In the genomic region with DNA sequence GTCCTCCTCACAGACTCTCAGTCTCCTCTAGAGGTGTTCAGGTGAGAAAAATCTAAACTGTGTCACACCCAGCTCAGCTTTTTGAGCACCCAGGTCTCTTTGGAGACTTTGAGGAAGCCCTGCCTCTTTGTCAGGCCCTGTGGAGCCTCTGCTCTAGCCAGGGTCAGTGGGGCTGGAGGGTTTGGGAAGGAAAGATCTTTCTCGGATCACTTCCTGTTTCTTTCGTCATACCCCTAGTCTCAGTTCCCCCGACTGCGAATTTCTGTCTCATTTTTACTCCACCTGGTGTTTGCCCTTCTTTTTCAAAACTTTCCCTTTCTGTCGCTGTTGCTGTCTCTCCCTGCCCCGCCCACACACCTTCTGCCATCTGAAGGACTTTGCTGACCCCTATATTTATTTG, we compare ENCODE assay signal across 9 mouse cellular contexts. TPM values are rescaled to one million over a fixed set of nuclear protein-coding genes. Genes with fewer than 3 reads are reported as not detected.
A peak's percentile ranks its signal among the peaks of the same experiment; 100 is the strongest.
DNase-seq lines count a peak whose midpoint lies in the region; ATAC-seq and TF ChIP-seq lines count a peak whose summit lies in the region.
"Had no signal": no experiment of that assay in that cellular context is flagged by ENCODE, and none has a peak within 500 bp of the region (broad histone marks: within the 10 kb centered on the region; RNA-seq: fewer than 3 reads in every experiment).

No protein-coding gene starts in this region.

- H3K36me3 ChIP-seq in heart, embryonic 14.5 days (ENCODE audit: control insufficient read depth, insufficient read depth, low read length), result peaks cover 63% of the 10 kb centered on the region
- H3K36me3 ChIP-seq in midbrain, embryonic 15.5 days (replicated peaks), result peaks cover 43% of the 10 kb centered on the region
- H3K36me3 ChIP-seq in midbrain, embryonic 10.5 days, result peaks cover 71% of the 10 kb centered on the region
- peaks cover 50% of the 10 kb centered on the region for H3K36me3 ChIP-seq in hindbrain, postnatal 0 days (ENCODE audit: insufficient read depth, low read length)

- H3K4me3 ChIP-seq in heart, embryonic 14.5 days (ENCODE audit: control insufficient read depth in 1 of 2, insufficient read depth in 1 of 2, low read depth in 1 of 2, low read length in 2 of 2), result no peak overlapping the region
- no peak overlapping the region for H3K4me3 ChIP-seq in midbrain, embryonic 15.5 days
- no peak overlapping the region for H3K4me3 ChIP-seq in midbrain, embryonic 10.5 days
- no peak overlapping the region for H3K4me3 ChIP-seq in hindbrain, postnatal 0 days (ENCODE audit: low read length)

- intact Hi-C loops in heart, postnatal 10 days (cut with DNase I), result loop anchor here (5.0 kb wide), 1 partner anchor 128 kb away; the partner anchor contains the start of gene Uqcrc1
- intact Hi-C loops in left cerebral cortex, postnatal 36 days (cut with DNase I), result no loop called here

- peaks cover 16 to 42% of the 10 kb centered on the region in 2 experiments for H3K4me1 ChIP-seq in heart, embryonic 14.5 days (ENCODE audit: control insufficient read depth in 2 of 2, insufficient read depth in 2 of 2, low read length in 2 of 2)
- peaks cover 18% of the 10 kb centered on the region for H3K4me1 ChIP-seq in midbrain, embryonic 15.5 days
- peaks cover 17% of the 10 kb centered on the region for H3K4me1 ChIP-seq in midbrain, embryonic 10.5 days
- H3K4me1 ChIP-seq in hindbrain, postnatal 0 days (ENCODE audit: insufficient read depth, low read length), result peaks cover 12% of the 10 kb centered on the region

- H3K27ac ChIP-seq in heart, embryonic 14.5 days (replicated peaks in 1 of 2; ENCODE audit: control insufficient read depth in 1 of 2, insufficient read depth in 1 of 2, low read depth in 2 of 2, low read length in 2 of 2), result peak overlapping the region; percentile 12 to 14; a peak in 3 of 4 replicates
- no peak overlapping the region for H3K27ac ChIP-seq in midbrain, embryonic 15.5 days
- H3K27ac ChIP-seq in midbrain, embryonic 10.5 days (replicated peaks), result no peak overlapping the region
- no peak overlapping the region for H3K27ac ChIP-seq in hindbrain, postnatal 0 days
- H3K27ac ChIP-seq: neural tube, embryonic 12.5 days had no signal

- no peaks in the 10 kb centered on the region for H3K27me3 ChIP-seq in heart, embryonic 14.5 days (ENCODE audit: control insufficient read depth, insufficient read depth, low read length)
- no peaks in the 10 kb centered on the region for H3K27me3 ChIP-seq in midbrain, embryonic 15.5 days (replicated peaks)
- peaks cover 6% of the 10 kb centered on the region; the same call in 1 of the 2 replicates for H3K27me3 ChIP-seq in midbrain, embryonic 10.5 days (ENCODE audit: low read depth, poor library complexity, severe bottlenecking)
- H3K27me3 ChIP-seq in hindbrain, postnatal 0 days (ENCODE audit: insufficient read depth, low read length), result no peaks in the 10 kb centered on the region
- H3K27me3 ChIP-seq: neural tube, embryonic 12.5 days had no signal

- ATAC-seq in heart, embryonic 14.5 days (ENCODE audit: insufficient number of reproducible peaks, insufficient read depth, low FRiP score, low read depth), result no peak
- ATAC-seq in midbrain, embryonic 15.5 days (replicated peaks), result no peak
- ATAC-seq in hindbrain, postnatal 0 days, result no peak
- ATAC-seq in megakaryocyte-erythroid progenitor cell, adult 5-6 weeks (replicated peaks; ENCODE audit: low FRiP score, low TSS enrichment, poor library complexity, severe bottlenecking), result no peak

- H3K9ac ChIP-seq in heart, embryonic 14.5 days (ENCODE audit: low read length), result no peak overlapping the region
- no peak overlapping the region for H3K9ac ChIP-seq in midbrain, embryonic 15.5 days
- H3K9ac ChIP-seq in hindbrain, postnatal 0 days (replicated peaks; ENCODE audit: low read length), result peak overlapping the region; percentile 78; the same call in 1 of the 2 replicates

- H3K9me3 ChIP-seq in heart, embryonic 14.5 days (ENCODE audit: control insufficient read depth, low read length), result no peaks in the 10 kb centered on the region
- H3K9me3 ChIP-seq in midbrain, embryonic 15.5 days, result no peaks in the 10 kb centered on the region
- no peaks in the 10 kb centered on the region for H3K9me3 ChIP-seq in midbrain, embryonic 10.5 days (replicated peaks)
- no peaks in the 10 kb centered on the region for H3K9me3 ChIP-seq in hindbrain, postnatal 0 days (ENCODE audit: low read length)
- H3K9me3 ChIP-seq: neural tube, embryonic 12.5 days had no signal

- TF ChIP-seq CTCF in hindbrain, postnatal 0 days (IDR thresholded peaks at IDR 0.05; ENCODE audit: low read depth), result no peak

- peak overlapping the region; percentile 82 for H3K4me2 ChIP-seq in heart, embryonic 14.5 days (ENCODE audit: low read length)
- H3K4me2 ChIP-seq in midbrain, embryonic 15.5 days, result peak overlapping the region; percentile 90
- peak overlapping the region; percentile 94; the same call in 1 of the 2 replicates for H3K4me2 ChIP-seq in hindbrain, postnatal 0 days (ENCODE audit: low read depth, low read length)

- no peak for DNase-seq in heart, postnatal 10 days
- DNase-seq in midbrain, embryonic 10.5 days (ENCODE audit: low spot score), result no peak
- no peak for DNase-seq in hindbrain, postnatal 0 days (ENCODE audit: low spot score)
- DNase-seq in monocyte, adult 2 months (ENCODE audit: low read depth in 1 of 2, low spot score in 2 of 2), result peak; percentile 28 to 43
- no peak for DNase-seq in left cerebral cortex, postnatal 36 days (ENCODE audit: low spot score in 2 of 2)

- WGBS in heart, embryonic 14.5 days, result 72% methylated on average over 6 of the region's 6 CpGs
- WGBS in midbrain, embryonic 15.5 days, result 87% methylated on average over 6 of the region's 6 CpGs
- 90% methylated on average over 6 of the region's 6 CpGs for WGBS in midbrain, embryonic 10.5 days
- 87% methylated on average over 6 of the region's 6 CpGs for WGBS in hindbrain, postnatal 0 days

RNA-seq across cellular contexts. Expression of gene Nckipsd, which starts 1.6 kb away (rescaled TPM):
- 8.5 and 10.5 TPM in 2 replicates for polyA plus RNA-seq in heart, embryonic 14.5 days (2014; fragmentation: Nextera tagmentation; extraction: Ambion mirVana)
- total RNA-seq in heart, postnatal 10 days (2021), result 10 to 100 TPM in 1 of 2 experiments, 1 to 10 TPM in 1; 9.0 to 11.5 TPM
- polyA plus RNA-seq in midbrain, embryonic 15.5 days (2015; fragmentation: Nextera tagmentation; extraction: Ambion mirVana), result 34.9 and 38.1 TPM in 2 replicates
- 14.5 and 17.3 TPM in 2 replicates for polyA plus RNA-seq in midbrain, embryonic 10.5 days (2016; fragmentation: Nextera tagmentation; extraction: Ambion mirVana)
- 33.6 and 72.6 TPM in 2 replicates for total RNA-seq in hindbrain, postnatal 0 days (2014; rRNA removed)
- 22.8 and 23.5 TPM in 2 replicates for polyA plus RNA-seq in hindbrain, postnatal 0 days (2015; fragmentation: Nextera tagmentation; extraction: Ambion mirVana)
- total RNA-seq in left cerebral cortex, postnatal 36 days (2021), result 10 to 100 TPM; 56.0 to 60.6 TPM
- 8.6 and 12.2 TPM in 2 replicates for total RNA-seq in megakaryocyte-erythroid progenitor cell, adult 5-6 weeks (2014; fragmentation: Nextera tagmentation)
- 1.0 and 2.3 TPM in 2 replicates for total RNA-seq in megakaryocyte-erythroid progenitor cell, adult 5-6 weeks (2017)

RNA-seq across cellular contexts. Expression of gene Celsr3, which starts 16.4 kb away (rescaled TPM):
- polyA plus RNA-seq in heart, embryonic 14.5 days (2014; fragmentation: Nextera tagmentation; extraction: Ambion mirVana), result 0.01 and 0.12 TPM in 2 replicates
- under 1 TPM; 0.22 to 0.24 TPM for total RNA-seq in heart, postnatal 10 days (2021)
- polyA plus RNA-seq in midbrain, embryonic 15.5 days (2015; fragmentation: Nextera tagmentation; extraction: Ambion mirVana), result 19.6 and 21.3 TPM in 2 replicates
- 3.1 and 5.0 TPM in 2 replicates for polyA plus RNA-seq in midbrain, embryonic 10.5 days (2016; fragmentation: Nextera tagmentation; extraction: Ambion mirVana)
- total RNA-seq in hindbrain, postnatal 0 days (2014; rRNA removed), result 49.2 and 86.4 TPM in 2 replicates
- polyA plus RNA-seq in hindbrain, postnatal 0 days (2015; fragmentation: Nextera tagmentation; extraction: Ambion mirVana), result 5.8 and 7.8 TPM in 2 replicates
- 10 to 100 TPM; 43.4 to 74.0 TPM for total RNA-seq in left cerebral cortex, postnatal 36 days (2021)
- total RNA-seq in megakaryocyte-erythroid progenitor cell, adult 5-6 weeks (2014; fragmentation: Nextera tagmentation), result not detected in 2 replicates
- 0.05 TPM in 1 of 2 replicates, not detected in the other for total RNA-seq in megakaryocyte-erythroid progenitor cell, adult 5-6 weeks (2017)

RNA-seq across cellular contexts. Expression of gene Ip6k2, which starts 26.1 kb away (rescaled TPM):
- 45.0 and 45.6 TPM in 2 replicates for polyA plus RNA-seq in heart, embryonic 14.5 days (2014; fragmentation: Nextera tagmentation; extraction: Ambion mirVana)
- total RNA-seq in heart, postnatal 10 days (2021), result 10 to 100 TPM; 39.6 to 42.0 TPM
- 230 and 239 TPM in 2 replicates for polyA plus RNA-seq in midbrain, embryonic 15.5 days (2015; fragmentation: Nextera tagmentation; extraction: Ambion mirVana)
- polyA plus RNA-seq in midbrain, embryonic 10.5 days (2016; fragmentation: Nextera tagmentation; extraction: Ambion mirVana), result 89.0 and 105 TPM in 2 replicates
- total RNA-seq in hindbrain, postnatal 0 days (2014; rRNA removed), result 122 and 126 TPM in 2 replicates
- 187 and 189 TPM in 2 replicates for polyA plus RNA-seq in hindbrain, postnatal 0 days (2015; fragmentation: Nextera tagmentation; extraction: Ambion mirVana)
- total RNA-seq in left cerebral cortex, postnatal 36 days (2021), result 100 to 1,000 TPM; 155 to 158 TPM
- 29.8 and 36.7 TPM in 2 replicates for total RNA-seq in megakaryocyte-erythroid progenitor cell, adult 5-6 weeks (2014; fragmentation: Nextera tagmentation)
- 31.3 and 48.7 TPM in 2 replicates for total RNA-seq in megakaryocyte-erythroid progenitor cell, adult 5-6 weeks (2017)

RNA-seq across cellular contexts. Expression of gene Slc26a6, which starts 43.4 kb away (rescaled TPM):
- polyA plus RNA-seq in heart, embryonic 14.5 days (2014; fragmentation: Nextera tagmentation; extraction: Ambion mirVana), result 7.6 and 8.7 TPM in 2 replicates
- 10 to 100 TPM; 13.6 to 18.0 TPM for total RNA-seq in heart, postnatal 10 days (2021)
- polyA plus RNA-seq in midbrain, embryonic 15.5 days (2015; fragmentation: Nextera tagmentation; extraction: Ambion mirVana), result 16.7 and 17.8 TPM in 2 replicates
- polyA plus RNA-seq in midbrain, embryonic 10.5 days (2016; fragmentation: Nextera tagmentation; extraction: Ambion mirVana), result 9.5 and 12.5 TPM in 2 replicates
- total RNA-seq in hindbrain, postnatal 0 days (2014; rRNA removed), result 30.3 and 31.8 TPM in 2 replicates
- 20.0 and 21.3 TPM in 2 replicates for polyA plus RNA-seq in hindbrain, postnatal 0 days (2015; fragmentation: Nextera tagmentation; extraction: Ambion mirVana)
- 10 to 100 TPM; 18.1 to 24.3 TPM for total RNA-seq in left cerebral cortex, postnatal 36 days (2021)
- 5.7 and 5.8 TPM in 2 replicates for total RNA-seq in megakaryocyte-erythroid progenitor cell, adult 5-6 weeks (2014; fragmentation: Nextera tagmentation)
- 0.30 and 1.4 TPM in 2 replicates for total RNA-seq in megakaryocyte-erythroid progenitor cell, adult 5-6 weeks (2017)

Comparison
In these comparisons a context has a peak if more than half of its experiments do, and no peak if none do; other contexts are left out.
1. H3K27ac ChIP-seq: peak in heart, embryonic 14.5 days (2 of 2); none in midbrain, embryonic 15.5 days (single experiment), midbrain, embryonic 10.5 days (single experiment) and hindbrain, postnatal 0 days (single experiment).
2. DNase-seq: peak in monocyte, adult 2 months (2 of 2); none in heart, postnatal 10 days (0 of 2), midbrain, embryonic 10.5 days (single experiment), hindbrain, postnatal 0 days (single experiment) and left cerebral cortex, postnatal 36 days (0 of 2).
3. RNA of gene Celsr3, which starts 16.4 kb away (total RNA-seq): 49.2 to 86.4 TPM in hindbrain, postnatal 0 days and 43.4 to 74.0 TPM in left cerebral cortex, postnatal 36 days; 0.22 to 0.24 TPM in heart, postnatal 10 days and 0.05 TPM in megakaryocyte-erythroid progenitor cell, adult 5-6 weeks; every median in the first group is over 10 times any median in the second.
4. Peak in every context shown above with its lines, with median percentiles within 50 percentile points of each other: H3K4me2 ChIP-seq.